Mouse (Mus musculus) MEL (cell line): ENCODE results near the gene Asf1b. TPM values are rescaled to one million over a fixed set of nuclear protein-coding genes. Genes with fewer than 3 reads are reported as not detected.
A peak's percentile ranks its signal among the peaks of the same experiment; 100 is the strongest.

Source experiments
- DNase-seq: peaks from one replicate; pipeline ENCODE4 v3.0.0; 2011; ENCODE audit warnings: low read depth, low spot score
- H3K27ac ChIP-seq: 2 replicates; pipeline ENCODE4 v1.5.1; 2012; ENCODE audit warnings: low read depth, mild to moderate bottlenecking, control low read depth, low read length, moderate library complexity; ENCODE audit not compliant: control insufficient read depth
- H3K27me3 ChIP-seq, 2 experiments: fragments of 150-350 bp in 1 of 2; sonication (generic) in 1 of 2; 2 replicates each; pipeline ENCODE4 v1.6.1; 2012; ENCODE audit warnings: low read length in 2 of 2, mild to moderate bottlenecking in 2 of 2, improper control_type of control experiment in 1 of 2, moderate library complexity in 1 of 2; ENCODE audit not compliant: insufficient read depth in 2 of 2, control insufficient read depth in 1 of 2
- H3K36me3 ChIP-seq, 2 experiments: 2 replicates each; pipeline ENCODE4 v1.6.1; 2012 to 2014; ENCODE audit warnings: low read length in 2 of 2, improper control_type of control experiment in 1 of 2, inconsistent platforms in 1 of 2, mild to moderate bottlenecking in 1 of 2; ENCODE audit not compliant: insufficient read depth in 2 of 2, control insufficient read depth in 1 of 2
- H3K4me1 ChIP-seq, 2 experiments: fragments of 150-350 bp in 1 of 2; sonication (generic) in 1 of 2; 2 replicates each; pipeline ENCODE4 v1.6.1; 2012; ENCODE audit warnings: low read length in 2 of 2, improper control_type of control experiment in 1 of 2, mild to moderate bottlenecking in 1 of 2; ENCODE audit not compliant: insufficient read depth in 2 of 2, control insufficient read depth in 1 of 2
- H3K4me3 ChIP-seq, 2 experiments: fragments of 150-350 bp in 1 of 2; sonication (generic) in 1 of 2; 2 replicates each; pipeline ENCODE4 v1.5.1; 2012; ENCODE audit warnings: low read depth in 2 of 2, low read length in 2 of 2, mild to moderate bottlenecking in 2 of 2, moderate library complexity in 2 of 2, control low read depth in 1 of 2, improper control_type of control experiment in 1 of 2; ENCODE audit not compliant: control insufficient read depth in 1 of 2, insufficient read depth in 1 of 2
- H3K79me2 ChIP-seq: 2 replicates; pipeline ENCODE4 v1.6.1; 2012; ENCODE audit warnings: mild to moderate bottlenecking, low read length, moderate library complexity; ENCODE audit not compliant: control insufficient read depth, poor library complexity, insufficient read depth
- H3K9ac ChIP-seq: 2 replicates; pipeline ENCODE4 v1.6.1; 2012; ENCODE audit warnings: low read depth, mild to moderate bottlenecking, control low read depth, low read length, moderate library complexity; ENCODE audit not compliant: control insufficient read depth, poor library complexity, severe bottlenecking
- H3K9me3 ChIP-seq: fragments of 150-350 bp; sonication (generic); replicated peaks from 2 replicates; pipeline ENCODE4 v1.6.1; 2012; ENCODE audit warnings: mild to moderate bottlenecking, low read length, improper control_type of control experiment, moderate library complexity; ENCODE audit not compliant: insufficient read depth
- BHLHE40 ChIP-seq: IDR thresholded peaks from 2 replicates; pipeline ENCODE4 v1.6.1; 2012; ENCODE audit warnings: low read depth, mild to moderate bottlenecking, inconsistent platforms, low read length, improper control_type of control experiment, borderline replicate concordance
- CHD1 ChIP-seq: IDR thresholded peaks from 2 replicates; pipeline ENCODE4 v1.6.1; 2012; ENCODE audit warnings: low read depth, mild to moderate bottlenecking, inconsistent platforms, low read length, improper control_type of control experiment
- CTCF ChIP-seq, 3 experiments: IDR thresholded peaks in 2 of 3; conservative IDR thresholded peaks in 1 of 3; 2 replicates each; pipeline ENCODE4 v1.5.1; 2011 to 2012; ENCODE audit warnings: low read length in 3 of 3, low read depth in 2 of 3, mild to moderate bottlenecking in 2 of 3, improper control_type of control experiment in 1 of 3, inconsistent platforms in 1 of 3, mixed read lengths in 1 of 3, moderate library complexity in 1 of 3; ENCODE audit not compliant: control insufficient read depth in 1 of 3, insufficient read depth in 1 of 3, poor library complexity in 1 of 3, severe bottlenecking in 1 of 3
- ELF1 ChIP-seq: IDR thresholded peaks from 2 replicates; pipeline ENCODE4 v1.6.1; 2014; ENCODE audit warnings: low read depth, mild to moderate bottlenecking, inconsistent platforms, low read length, improper control_type of control experiment, moderate library complexity
- KAT2A ChIP-seq: conservative IDR thresholded peaks from 2 replicates; pipeline ENCODE4 v1.6.1; 2012; ENCODE audit warnings: low read depth, low read length, improper control_type of control experiment, inconsistent platforms
- MAFK ChIP-seq: IDR thresholded peaks from 2 replicates; pipeline ENCODE4 v1.6.1; 2011; ENCODE audit warnings: low read depth, mild to moderate bottlenecking, low read length, improper control_type of control experiment, borderline replicate concordance
- MAX ChIP-seq: IDR thresholded peaks from 2 replicates; pipeline ENCODE4 v1.6.1; 2011; ENCODE audit warnings: low read length, improper control_type of control experiment
- MXI1 ChIP-seq: IDR thresholded peaks from 2 replicates; pipeline ENCODE4 v1.6.1; 2011; ENCODE audit warnings: mild to moderate bottlenecking, low read depth, low read length, improper control_type of control experiment
- MYB ChIP-seq: IDR thresholded peaks from 2 replicates; pipeline ENCODE4 v1.6.1; 2011; ENCODE audit warnings: mild to moderate bottlenecking, low read depth, low read length, improper control_type of control experiment
- MYC ChIP-seq: IDR thresholded peaks from 2 replicates; pipeline ENCODE4 v1.6.1; 2011; ENCODE audit warnings: low read depth, mild to moderate bottlenecking, low read length, improper control_type of control experiment, moderate library complexity
- NELFE ChIP-seq: IDR thresholded peaks from 2 replicates; pipeline ENCODE4 v1.6.1; 2011; ENCODE audit warnings: low read depth, low read length, improper control_type of control experiment
- POLR2A ChIP-seq, 2 experiments: IDR thresholded peaks; 2 replicates each; pipeline ENCODE4 v1.6.1; 2011 to 2012; ENCODE audit warnings: low read length in 2 of 2, mild to moderate bottlenecking in 2 of 2, control low read depth in 1 of 2, improper control_type of control experiment in 1 of 2, low read depth in 1 of 2, moderate library complexity in 1 of 2; ENCODE audit not compliant: control insufficient read depth in 1 of 2, insufficient read depth in 1 of 2, poor library complexity in 1 of 2
- POLR2AphosphoS2 ChIP-seq: IDR thresholded peaks from 2 replicates; pipeline ENCODE4 v1.6.1; 2011; ENCODE audit warnings: low read length, improper control_type of control experiment
- RAD21 ChIP-seq: IDR thresholded peaks from 2 replicates; pipeline ENCODE4 v1.6.1; 2011; ENCODE audit warnings: mild to moderate bottlenecking, low read depth, low read length, improper control_type of control experiment
- RCOR1 ChIP-seq: IDR thresholded peaks from 2 replicates; pipeline ENCODE4 v1.6.1; 2012; ENCODE audit warnings: low read depth, mild to moderate bottlenecking, inconsistent platforms, low read length, improper control_type of control experiment
- SIN3A ChIP-seq: IDR thresholded peaks from 2 replicates; pipeline ENCODE4 v1.6.1; 2012; ENCODE audit warnings: low read length, improper control_type of control experiment, inconsistent platforms
- SMC3 ChIP-seq: IDR thresholded peaks from 2 replicates; pipeline ENCODE4 v1.6.1; 2011; ENCODE audit warnings: low read depth, low read length, improper control_type of control experiment
- TCF12 ChIP-seq: IDR thresholded peaks from 2 replicates; pipeline ENCODE4 v1.6.1; 2014; ENCODE audit warnings: low read depth, mild to moderate bottlenecking, inconsistent platforms, low read length, improper control_type of control experiment, moderate library complexity
- UBTF ChIP-seq: IDR thresholded peaks from 2 replicates; pipeline ENCODE4 v1.6.1; 2012; ENCODE audit warnings: low read depth, mild to moderate bottlenecking, inconsistent platforms, low read length, improper control_type of control experiment, moderate library complexity, borderline replicate concordance; ENCODE audit not compliant: insufficient read depth
- USF1 ChIP-seq: IDR thresholded peaks from 2 replicates; pipeline ENCODE4 v1.6.1; 2014; ENCODE audit warnings: low read depth, mild to moderate bottlenecking, inconsistent platforms, low read length, improper control_type of control experiment, moderate library complexity
- USF2 ChIP-seq, 2 experiments: IDR thresholded peaks; 2 replicates each; pipeline ENCODE4 v1.6.1; 2011 to 2012; ENCODE audit warnings: improper control_type of control experiment in 2 of 2, low read length in 2 of 2, borderline replicate concordance in 1 of 2, inconsistent platforms in 1 of 2, low read depth in 1 of 2, mild to moderate bottlenecking in 1 of 2; ENCODE audit not compliant: insufficient read depth in 1 of 2
- ZC3H11A ChIP-seq: IDR thresholded peaks from 2 replicates; pipeline ENCODE4 v1.6.1; 2012; ENCODE audit warnings: low read depth, mild to moderate bottlenecking, inconsistent platforms, low read length, improper control_type of control experiment
- ZKSCAN1 ChIP-seq: IDR thresholded peaks from 2 replicates; pipeline ENCODE4 v1.6.1; 2012; ENCODE audit warnings: low read depth, mild to moderate bottlenecking, inconsistent platforms, low read length, improper control_type of control experiment, moderate library complexity
- ZMIZ1 ChIP-seq: IDR thresholded peaks from 2 replicates; pipeline ENCODE4 v1.6.1; 2012; ENCODE audit warnings: low read depth, mild to moderate bottlenecking, inconsistent platforms, low read length, improper control_type of control experiment, moderate library complexity
- ZNF384 ChIP-seq: IDR thresholded peaks from 2 replicates; pipeline ENCODE4 v1.6.1; 2012; ENCODE audit warnings: low read depth, mild to moderate bottlenecking, inconsistent platforms, low read length, improper control_type of control experiment
- polyA plus RNA-seq, 2 experiments: library from polyadenylated mRNA; stranded (reverse) in 1 of 2; unstranded in 1 of 2; fragments of >175 nt in 1 of 2; fragments of >200 nt in 1 of 2; gene quantifications; 2 replicates each; pipeline versions ENCODE4 v1.2.1 to v1.2.4; 2012; ENCODE audit warnings: low replicate concordance in 2 of 2, low read depth in 1 of 2; ENCODE audit not compliant: insufficient read length in 2 of 2, insufficient read depth in 1 of 2, missing spikeins in 1 of 2
- total RNA-seq: library from RNA; depleted of rRNA; stranded (reverse); fragments of 300-350 nt; gene quantifications from 2 replicates; pipeline ENCODE4 v1.2.3, GENCODE M21; 2012

The Asf1b gene
- total and polyA plus RNA-seq, 3 experiments, result 84.3 to 137 (median 113) TPM

DNA sequence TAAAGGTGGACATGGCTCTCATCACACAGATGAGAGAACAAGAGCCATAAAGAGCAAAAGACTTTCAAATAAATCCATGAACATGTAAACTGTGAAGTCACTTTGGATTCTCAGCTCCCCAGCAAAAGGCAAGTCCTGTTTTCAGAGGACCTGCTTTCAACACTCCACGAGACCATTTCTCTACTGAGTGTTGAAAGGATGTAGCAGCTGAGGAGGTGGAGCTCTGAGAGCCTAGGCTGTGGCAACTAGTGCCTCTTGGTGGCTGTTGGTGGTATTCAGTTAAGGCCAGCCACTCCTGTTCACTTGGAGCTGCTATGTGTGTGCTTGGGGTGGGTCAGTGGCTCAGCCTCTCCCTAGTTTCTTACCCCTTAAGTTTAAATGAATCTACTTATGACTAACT is 1.5 kb downstream of the Asf1b start:
- Histone ChIP-seq H3K4me1 (peaks cover 4 to 7% of the 10 kb centered on the region in 2 experiments; a peak in 3 of 4 replicates), H3K27ac (no peak overlapping the region), H3K9me3 (no peaks in the 10 kb centered on the region), H3K79me2 (peaks cover 23% of the 10 kb centered on the region), H3K27me3 (no peaks in the 10 kb centered on the region), H3K4me3 (peak overlapping the region; percentile 78 to 84), H3K9ac (peak overlapping the region; percentile 76), H3K36me3 (peaks cover 0 to 8% of the 10 kb centered on the region in 2 experiments; a peak in 3 of 4 replicates)
- DNase-seq, result peak; percentile 82
- TF ChIP-seq MXI1 (peak; percentile 40; the same call in 1 of the 2 replicates), ZC3H11A (peak; percentile 20; the same call in 1 of the 2 replicates), SMC3 (peak; percentile 59), RAD21 (peak; percentile 32), KAT2A (no peak), CTCF (IDR thresholded peaks at IDR 0.05 in 2 of 3, conservative IDR thresholded peaks at IDR 0.05 in 1 of 3; ENCODE audit: control insufficient read depth in 1 of 3, insufficient read depth in 1 of 3, low read depth in 2 of 3, low read length in 3 of 3, poor library complexity in 1 of 3, severe bottlenecking in 1 of 3) (peak; percentile 22 to 59 (median 31); a peak in 4 of 6 replicates), USF2 (IDR thresholded peaks at IDR 0.05; ENCODE audit: borderline replicate concordance in 1 of 2, insufficient read depth in 1 of 2, low read depth in 1 of 2, low read length in 2 of 2) (no peak), SIN3A (peak; percentile 65), POLR2A (IDR thresholded peaks at IDR 0.05; ENCODE audit: control insufficient read depth in 1 of 2, insufficient read depth in 1 of 2, low read depth in 1 of 2, low read length in 2 of 2, poor library complexity in 1 of 2) (no peak), MAX (0 out of 2 replicates have a peak, but pooled peaks have one; percentile 11)

DNA sequence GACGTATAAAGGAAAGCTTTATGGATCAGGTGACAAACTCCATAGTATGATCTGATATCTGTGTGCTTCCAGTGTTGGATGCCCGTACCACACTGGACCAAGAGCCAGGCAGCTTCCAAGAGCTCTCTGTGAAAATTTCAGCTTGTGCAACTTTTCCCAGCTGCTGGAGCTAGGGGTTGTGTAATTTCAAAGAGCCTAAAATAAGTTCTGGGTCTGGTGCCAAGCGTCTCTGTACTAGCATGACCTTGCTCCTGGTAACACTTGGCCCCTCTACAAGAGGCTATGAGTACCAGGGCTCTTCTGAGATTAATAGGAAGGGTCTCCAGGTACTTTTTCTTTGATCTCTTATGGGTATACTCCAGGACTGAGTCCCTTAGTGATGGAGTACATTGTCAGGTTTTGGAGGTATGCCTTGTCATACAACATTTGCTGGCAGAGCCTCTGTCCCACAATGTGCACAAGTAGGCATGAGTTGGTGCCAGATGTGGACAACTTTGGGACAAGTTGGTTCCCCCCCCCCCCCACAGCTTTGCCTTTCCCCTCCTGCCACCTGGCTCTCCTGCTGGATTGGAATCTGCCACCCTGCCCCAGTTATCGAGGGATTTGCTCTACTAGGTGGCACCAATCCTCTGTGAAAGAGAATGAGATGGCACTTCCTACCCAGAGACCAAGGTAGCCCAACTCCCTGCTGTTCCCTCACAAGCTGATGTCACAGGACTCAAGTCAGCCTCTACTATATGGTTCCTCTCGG is 8.9 kb downstream of the Asf1b start:
- DNase-seq, result no peak
- Histone ChIP-seq H3K4me3 (no peak overlapping the region), H3K79me2 (no peaks in the 10 kb centered on the region), H3K9ac (no peak overlapping the region), H3K27me3 (no peaks in the 10 kb centered on the region), H3K36me3 (peaks cover 0 to 13% of the 10 kb centered on the region in 2 experiments; a peak in 2 of 4 replicates), H3K9me3 (no peaks in the 10 kb centered on the region), H3K27ac (no peak overlapping the region), H3K4me1 (no peaks in the 10 kb centered on the region)
- TF ChIP-seq MAFK (no peak), SIN3A (no peak), ELF1 (no peak), CHD1 (no peak), USF1 (no peak), NELFE (no peak), POLR2AphosphoS2 (no peak), ZKSCAN1 (no peak), SMC3 (no peak), TCF12 (no peak), MYB (no peak), ZNF384 (no peak), BHLHE40 (no peak), RCOR1 (no peak), ZMIZ1 (no peak), MYC (no peak), KAT2A (no peak), USF2 (IDR thresholded peaks at IDR 0.05; ENCODE audit: borderline replicate concordance in 1 of 2, insufficient read depth in 1 of 2, low read depth in 1 of 2, low read length in 2 of 2) (no peak), UBTF (no peak)
